Mouse (Mus musculus) thymus, postnatal 10 days (tissue): ENCODE results near the gene H1fx.
A peak's percentile ranks its signal among the peaks of the same experiment; 100 is the strongest.
"Not testable (repeated sequence)": the region's sequence is repeated elsewhere in the genome, so short reads cannot be mapped to it uniquely, and the experiment has no call there.

Experiments
- DNase-seq, 2 experiments: peaks; one replicate each; pipeline ENCODE4 v3.0.0; 2021; ENCODE audit warnings: low spot score in 2 of 2

Gene H1fx

DNA sequence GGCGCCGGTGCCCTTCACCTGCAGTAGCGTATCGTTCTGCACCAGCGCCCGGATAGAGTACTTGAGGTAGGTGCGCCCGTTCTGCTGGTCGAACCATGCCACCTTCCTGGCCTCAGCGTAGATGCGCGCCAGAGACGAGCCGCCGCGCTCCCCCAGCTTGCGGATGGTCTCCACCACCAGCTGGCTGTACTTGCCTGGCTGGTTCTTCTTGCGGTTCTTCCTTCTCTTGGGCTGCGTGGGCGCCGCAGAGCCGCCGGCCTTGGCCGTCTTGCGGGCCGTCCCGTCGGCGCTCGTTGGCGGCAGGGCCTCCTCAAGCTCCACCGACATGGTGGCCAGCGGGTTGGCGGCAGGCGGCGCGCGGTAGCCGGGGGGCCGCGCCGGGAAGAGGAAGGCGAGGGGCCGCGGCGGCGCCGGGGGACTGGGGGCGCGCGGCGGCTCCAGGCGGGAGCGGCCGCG is 379 bp downstream of the H1fx start:
- peak in 1 of 2 experiments; percentile 22 for DNase-seq

DNA sequence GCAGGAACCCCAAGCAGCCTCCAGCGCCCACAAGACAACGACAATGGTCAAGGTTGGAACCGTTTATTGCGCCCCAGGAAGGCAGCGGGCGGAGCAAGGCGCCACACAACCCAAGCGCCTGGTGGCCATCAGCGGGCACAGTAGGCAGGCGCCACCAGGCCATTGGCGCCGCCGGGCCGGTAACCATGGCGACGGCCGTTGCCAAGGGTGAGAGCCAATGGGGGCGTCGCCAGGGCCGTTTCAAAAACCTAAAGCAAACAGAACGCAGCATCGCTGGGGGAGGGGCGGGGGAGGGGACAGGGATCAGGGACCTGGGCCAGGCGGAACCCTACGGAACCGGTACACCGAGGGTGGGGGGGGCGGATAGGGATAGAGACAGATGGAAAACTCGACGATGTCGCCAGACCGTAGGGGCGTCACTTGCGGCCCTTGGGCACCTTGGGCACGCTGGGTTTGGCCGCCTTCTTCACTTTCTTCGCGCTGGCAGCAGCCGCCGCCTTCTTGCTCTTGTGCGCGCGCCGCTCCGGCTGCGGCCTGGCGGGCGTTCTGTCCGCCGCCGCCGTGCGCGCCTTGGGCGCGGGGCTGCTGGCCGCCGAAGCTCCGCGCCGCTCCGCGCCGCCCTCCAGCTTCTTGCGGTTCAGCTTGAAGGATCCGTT is 935 bp downstream of the H1fx start:
- peak; percentile 51 to 69 for DNase-seq

- DNase-seq, result no peak
Measured at GRCm38 (mm10) chr6:87979728-87980127, 1.7 kb downstream of the H1fx start.

DNA sequence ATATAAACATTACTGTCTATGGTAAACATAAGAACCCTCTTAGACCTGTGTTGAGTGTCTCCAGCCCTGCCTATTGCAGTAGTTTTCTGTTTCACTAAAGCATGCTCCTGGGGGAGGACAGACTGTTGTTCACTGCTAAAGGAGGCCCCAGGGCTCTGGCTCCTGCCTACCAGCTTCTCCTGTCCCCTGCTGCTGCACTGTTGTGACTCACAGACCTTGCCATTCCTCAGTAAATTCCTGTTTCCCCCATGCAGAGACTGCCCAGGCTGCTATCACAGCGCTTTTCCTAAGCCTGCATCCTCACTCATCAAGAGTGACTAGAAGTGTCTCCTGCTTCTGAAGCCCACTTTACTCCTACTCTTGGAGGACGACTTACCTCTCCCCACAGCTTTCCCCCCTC is 11.4 kb downstream of the H1fx start:
- DNase-seq, result no peak

GRCm38 (mm10) chr6:87962457-87962856 is 19.0 kb downstream of the H1fx start:
- not testable (repeated sequence) for DNase-seq

DNA sequence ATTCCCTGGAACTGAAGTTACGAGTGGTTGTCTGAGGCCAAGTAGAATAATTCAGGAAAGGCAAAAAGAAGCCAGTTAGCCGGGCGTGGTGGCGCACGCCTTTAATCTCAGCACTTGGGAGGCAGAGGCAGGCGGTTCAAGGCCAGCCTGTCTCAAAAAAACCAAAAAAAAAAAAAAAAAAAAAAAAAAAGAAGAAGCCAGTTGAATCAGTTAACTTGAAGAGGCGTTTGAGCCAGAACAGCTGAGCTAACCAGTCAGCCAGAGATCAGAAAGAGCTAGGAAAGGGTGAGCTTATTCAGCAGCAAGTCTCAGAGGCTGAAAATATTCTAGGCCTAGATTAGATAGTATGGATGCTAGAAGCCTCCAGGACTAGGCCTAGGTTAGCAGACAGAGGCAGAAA is 39.3 kb downstream of the H1fx start:
- DNase-seq, result no peak

DNA sequence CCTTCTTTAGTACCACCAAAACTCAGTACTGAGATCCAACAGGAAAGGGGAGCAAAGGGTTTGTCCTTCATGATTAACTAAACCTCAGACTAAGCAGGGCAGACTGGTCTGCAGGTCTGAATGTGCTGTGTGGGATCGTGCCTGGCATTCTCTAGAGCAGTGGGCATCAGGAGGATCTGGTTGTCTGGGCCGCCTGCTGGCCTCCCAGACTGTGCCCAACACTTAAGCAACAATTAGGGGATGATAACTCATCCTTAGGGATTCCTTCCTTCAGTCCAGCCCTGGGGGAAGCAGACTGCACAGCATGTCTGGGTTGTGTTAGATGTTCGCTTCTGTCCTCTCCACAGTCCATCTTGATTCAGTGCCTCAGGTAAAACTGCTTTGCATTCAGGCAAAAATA is 42.5 kb downstream of the H1fx start:
- no peak for DNase-seq

DNA sequence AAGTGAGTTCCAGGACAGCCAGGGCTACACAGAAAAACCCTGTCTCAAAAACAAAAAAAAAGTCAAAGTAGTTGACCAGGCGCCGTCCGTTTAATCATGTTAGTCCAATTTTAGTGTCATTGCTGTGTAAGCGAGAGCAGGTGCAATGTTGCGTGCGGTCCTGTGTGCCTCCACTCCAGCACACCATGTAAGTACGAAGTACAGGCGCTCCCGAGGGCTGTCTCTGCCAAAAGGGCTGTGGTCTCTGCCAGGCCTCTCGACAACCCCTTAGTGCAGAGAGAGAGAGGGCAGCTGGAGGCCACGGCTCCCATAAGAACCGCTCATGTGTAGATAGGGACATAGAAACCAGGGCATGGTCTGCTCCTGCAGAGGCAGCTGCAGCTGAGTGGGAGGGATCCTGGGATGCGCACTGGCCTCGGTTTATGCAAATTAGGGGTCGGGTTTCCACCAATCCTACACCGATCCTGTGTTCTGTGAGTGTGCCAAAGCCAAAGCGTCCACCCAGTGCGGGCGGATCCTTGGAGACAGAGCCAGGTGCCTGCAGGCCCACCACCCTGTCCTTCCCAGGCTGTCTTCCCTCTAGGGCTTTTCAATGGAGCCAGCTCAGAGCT is 44.2 kb downstream of the H1fx start:
- no peak for DNase-seq

- no peak for DNase-seq
Measured at GRCm38 (mm10) chr6:87935037-87935436, 46.4 kb downstream of the H1fx start.
